Mouse (Mus musculus) embryonic facial prominence, embryonic 11.5 days (tissue): ENCODE results near the gene Nit1. TPM values are rescaled to one million over a fixed set of nuclear protein-coding genes. Genes with fewer than 3 reads are reported as not detected.

Source experiments
- polyA plus RNA-seq: library from polyadenylated mRNA; unstranded; fragments of >200 nt; fragmentation: Nextera tagmentation; extraction: Ambion mirVana; gene quantifications from 2 replicates; pipeline ENCODE4 v1.2.1, GENCODE M21; 2014

Gene Nit1
- polyA plus RNA-seq, 1 experiment from 2014 or later, result 29.8 TPM

Other genes starting within 250 kb of the Nit1 start
- 1.4 and 1.7 TPM in 2 replicates for gene Cfap126, start 231.7 kb downstream of the Nit1 start, polyA plus RNA-seq
- gene Sdhc, start 195.0 kb downstream of the Nit1 start, polyA plus RNA-seq, result 252 and 267 TPM in 2 replicates
- gene Mpz, start 194.9 kb downstream of the Nit1 start, polyA plus RNA-seq, result 1.1 and 1.9 TPM in 2 replicates
- 13.5 and 15.6 TPM in 2 replicates for gene Pcp4l1, start 149.4 kb downstream of the Nit1 start, polyA plus RNA-seq
- gene Nr1i3, start 131.7 kb downstream of the Nit1 start, polyA plus RNA-seq, result 0.22 and 0.26 TPM in 2 replicates
- 20.2 and 29.9 TPM in 2 replicates for gene Tomm40l, start 123.1 kb downstream of the Nit1 start, polyA plus RNA-seq
- 3.5 and 3.7 TPM in 2 replicates for gene Apoa2, start 120.6 kb downstream of the Nit1 start, polyA plus RNA-seq
- 19.9 and 22.0 TPM in 2 replicates for gene Fcer1g, start 111.3 kb downstream of the Nit1 start, polyA plus RNA-seq
- 5.1 and 6.1 TPM in 2 replicates for gene Adamts4, start 95.2 kb downstream of the Nit1 start, polyA plus RNA-seq
- 266 and 272 TPM in 2 replicates for gene Ndufs2, start 94.3 kb downstream of the Nit1 start, polyA plus RNA-seq
- 56.8 and 60.5 TPM in 2 replicates for gene B4galt3, start 75.3 kb downstream of the Nit1 start, polyA plus RNA-seq
- gene Ppox, start 64.5 kb downstream of the Nit1 start, polyA plus RNA-seq, result 58.3 and 59.8 TPM in 2 replicates
- gene Usp21, start 57.7 kb downstream of the Nit1 start, polyA plus RNA-seq, result 96.1 and 102 TPM in 2 replicates
- 109 and 114 TPM in 2 replicates for gene Ufc1, start 50.6 kb downstream of the Nit1 start, polyA plus RNA-seq
- 51.7 and 56.7 TPM in 2 replicates for gene Dedd, start 16.5 kb downstream of the Nit1 start, polyA plus RNA-seq
- 60.7 and 70.1 TPM in 2 replicates for gene Pfdn2, start within 50 bp of the Nit1 start, polyA plus RNA-seq
- gene Klhdc9, start 15.2 kb upstream of the Nit1 start, polyA plus RNA-seq, result 1.2 and 1.4 TPM in 2 replicates
- gene Nectin4, start 24.5 kb upstream of the Nit1 start, polyA plus RNA-seq, result 2.4 and 2.5 TPM in 2 replicates
- gene Arhgap30, start 43.3 kb upstream of the Nit1 start, polyA plus RNA-seq, result 0.39 and 0.52 TPM in 2 replicates
- 101 and 108 TPM in 2 replicates for gene Usf1, start 65.7 kb upstream of the Nit1 start, polyA plus RNA-seq
- 2.2 and 3.2 TPM in 2 replicates for gene Tstd1, start 73.2 kb upstream of the Nit1 start, polyA plus RNA-seq
- 21.1 and 23.1 TPM in 2 replicates for gene F11r, start 91.9 kb upstream of the Nit1 start, polyA plus RNA-seq
- gene Alyref2, start 157.8 kb upstream of the Nit1 start, polyA plus RNA-seq, result 10.7 and 12.3 TPM in 2 replicates
- gene Itln1, start 189.6 kb upstream of the Nit1 start, polyA plus RNA-seq, result not detected in 2 replicates
- not detected in 2 replicates for gene Cd244a, start 213.5 kb upstream of the Nit1 start, polyA plus RNA-seq